Mouse (Mus musculus): ENCODE results near the gene Hoxc12.

GRCm38 (mm10) chr15:102981379-102982288 is 45.1 kb downstream of the Hoxc12 start:
- TF ChIP-seq CTCF (IDR thresholded peaks at IDR 0.05; ENCODE audit: borderline replicate concordance, insufficient read depth, low read length) (no peak), POLR2A (IDR thresholded peaks at IDR 0.05; ENCODE audit: low read depth, low read length) (no peak)
